Comparison of ENCODE assay signal across 8 mouse cellular contexts in genomic region chr4:36288813-36289700, GRCm38 (mm10).
DNase-seq lines count a peak whose midpoint lies in the region; ATAC-seq and TF ChIP-seq lines count a peak whose summit lies in the region.

No protein-coding gene starts in this region.

- peak; percentile 96 for ATAC-seq in hindbrain, embryonic 11.5 days (ENCODE audit: low FRiP score)
- no peak for ATAC-seq in activated CD4-positive, CD25-positive, alpha-beta regulatory T cell, adult 4 months

- H3K4me1 ChIP-seq in hindbrain, embryonic 11.5 days (replicated peaks; ENCODE audit: control insufficient read depth, insufficient read depth, low read length), result no peaks in the 10 kb centered on the region
- peaks cover 4% of the 10 kb centered on the region; the same call in 1 of the 2 replicates for H3K4me1 ChIP-seq in lung, adult 2 months (ENCODE audit: control insufficient read depth, insufficient read depth, low read length)
- H3K4me1 ChIP-seq in olfactory bulb, adult 2 months (ENCODE audit: control insufficient read depth, insufficient read depth, low read length), result no peaks in the 10 kb centered on the region

- peak overlapping the region; percentile 29 for H3K4me2 ChIP-seq in hindbrain, embryonic 11.5 days (replicated peaks; ENCODE audit: low read depth, low read length)

- no peak overlapping the region for H3K27ac ChIP-seq in hindbrain, embryonic 11.5 days (ENCODE audit: low read depth, low read length)
- H3K27ac ChIP-seq in olfactory bulb, adult 2 months (ENCODE audit: insufficient read depth, low read depth, low read length), result no peak overlapping the region

- no peaks in the 10 kb centered on the region for H3K9me3 ChIP-seq in hindbrain, embryonic 11.5 days (ENCODE audit: control insufficient read depth, low read length)

- no peaks in the 10 kb centered on the region for H3K36me3 ChIP-seq in hindbrain, embryonic 11.5 days (ENCODE audit: control insufficient read depth, insufficient read depth, low read length)

- peak; percentile 2 for DNase-seq in NIH3T3 (ENCODE audit: low read depth)
- peak; percentile 16 for DNase-seq in cerebellum, adult 8-10 months
- peak; percentile 32 for DNase-seq in forelimb bud, embryonic 11.5 days (ENCODE audit: low read depth, low spot score)
- DNase-seq in hindbrain, embryonic 11.5 days (ENCODE audit: low spot score), result peak; percentile 78
- DNase-seq in layer of hippocampus, adult 9-11 months, result peak; percentile 86
- peak; percentile 17 for DNase-seq in lung, adult 2 months

- H3K4me3 ChIP-seq in hindbrain, embryonic 11.5 days (ENCODE audit: low read depth, low read length), result peak overlapping the region; percentile 16
- peak overlapping the region; percentile 56 for H3K4me3 ChIP-seq in lung, adult 2 months (replicated peaks; ENCODE audit: extremely low read depth, low read depth, low read length)
- H3K4me3 ChIP-seq in olfactory bulb, adult 2 months (ENCODE audit: insufficient read depth, low read depth, low read length), result peak overlapping the region; percentile 18; the same call in 1 of the 2 replicates

- no peak overlapping the region for H3K9ac ChIP-seq in hindbrain, embryonic 11.5 days (ENCODE audit: low read depth, low read length)

- no peaks in the 10 kb centered on the region for H3K27me3 ChIP-seq in hindbrain, embryonic 11.5 days (ENCODE audit: control insufficient read depth, insufficient read depth, low read length)

- TF ChIP-seq CTCF in lung, adult 2 months (IDR thresholded peaks at IDR 0.05; ENCODE audit: insufficient read depth, low read length), result peak; percentile 49
- no peak for TF ChIP-seq CTCF in olfactory bulb, adult 2 months (IDR thresholded peaks at IDR 0.05; ENCODE audit: insufficient read depth, low read depth, low read length)

- TF ChIP-seq POLR2A in lung, adult 2 months (IDR thresholded peaks at IDR 0.05; ENCODE audit: borderline replicate concordance, extremely low read depth, low read depth, low read length), result no peak
- no peak for TF ChIP-seq POLR2A in olfactory bulb, adult 2 months (IDR thresholded peaks at IDR 0.05; ENCODE audit: insufficient read depth, low read depth, low read length)

- 26% methylated on average over 17 of the region's 17 CpGs for WGBS in hindbrain, embryonic 11.5 days
- WGBS in lung, adult 2 months, result 10% methylated on average over 17 of the region's 17 CpGs
- 10% methylated on average over 17 of the region's 17 CpGs for WGBS in olfactory bulb, adult 2 months

Comparison
In these comparisons a context has a peak if more than half of its experiments do, and no peak if none do; other contexts are left out.
1. DNase-seq: peak in every context shown above with its lines; median percentile 86 in layer of hippocampus, adult 9-11 months; 78 in hindbrain, embryonic 11.5 days; 32 in forelimb bud, embryonic 11.5 days; 17 in lung, adult 2 months; 16 in cerebellum, adult 8-10 months; 2 in NIH3T3.